Mouse (Mus musculus) neutrophil, adult 65 days (primary cell): Measurements from ENCODE around the gene Ophn1. TPM values are rescaled to one million over a fixed set of nuclear protein-coding genes. Genes with fewer than 3 reads are reported as not detected.

Experiments used
- total RNA-seq: library from RNA; stranded (reverse); gene quantifications from 2 replicates; pipeline ENCODE4 v1.2.4, GENCODE M21; 2023

Gene Ophn1
- total RNA-seq, result 1.9 and 3.6 TPM in 2 replicates

DNA sequence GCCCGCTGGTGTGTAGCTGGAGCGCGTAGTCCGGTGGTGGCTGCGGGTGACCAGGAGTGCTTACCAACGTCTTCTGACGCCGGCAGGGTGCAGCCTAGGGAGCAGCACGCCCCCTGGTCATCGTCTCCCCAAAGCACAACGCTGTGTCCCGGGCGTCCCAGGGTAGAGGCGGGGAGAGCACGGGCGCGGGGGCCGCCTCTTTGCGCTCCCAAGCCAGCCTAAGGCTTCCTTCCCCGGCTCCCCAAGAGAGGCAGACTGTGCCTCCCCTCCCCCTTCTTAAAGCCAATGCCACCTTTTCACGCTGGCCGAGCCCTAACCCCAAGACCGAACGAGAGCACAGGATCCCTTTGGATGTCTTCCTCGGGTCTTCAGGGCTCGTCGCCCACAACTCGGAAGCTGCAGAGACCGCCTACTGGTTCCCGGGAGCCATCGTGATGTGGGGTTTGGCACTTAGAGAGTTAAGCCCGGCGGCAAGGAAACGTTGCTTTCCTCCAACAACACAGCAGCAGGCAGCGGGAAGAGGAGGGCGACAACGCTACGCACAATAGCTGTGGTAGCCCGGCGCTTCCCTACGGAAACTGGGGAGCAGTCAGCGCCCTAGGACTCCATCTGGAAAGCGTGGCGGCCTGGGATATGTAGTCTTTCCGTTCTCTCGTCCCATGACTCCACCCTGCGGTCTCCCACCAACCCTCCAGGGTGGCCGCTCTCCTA, at the start of gene Ophn1:
Gene Ophn1, minus strand, starts transcription at position 620 of the 711 bp plus-strand sequence.

DNA sequence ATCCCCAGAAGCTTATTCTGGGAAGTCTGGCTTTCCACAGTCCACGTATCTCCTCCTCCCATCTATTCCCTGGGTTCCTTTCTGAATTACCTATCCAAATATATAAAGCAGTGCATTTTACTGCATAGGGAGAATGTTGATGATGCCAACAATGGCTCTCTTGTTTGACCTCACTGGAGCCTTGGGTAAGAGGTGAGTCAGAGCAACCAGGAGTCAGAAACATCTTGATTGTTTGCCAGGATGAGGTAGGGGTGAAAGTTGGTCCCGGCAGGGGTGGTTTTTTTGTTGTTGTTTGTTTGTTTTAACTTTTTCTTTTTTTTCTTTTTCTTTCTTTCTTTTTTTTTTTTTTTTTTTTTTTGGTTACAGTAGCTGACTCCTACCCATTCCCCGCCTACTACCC, 45.3 kb upstream of the Ophn1 start, which contains the start of gene Yipf6:
Gene Yipf6, plus strand, starts transcription at position 216 of the 400 bp plus-strand sequence.

Other genes with a start within 250 kb of the Ophn1 start
- gene Yipf6, start 45.3 kb upstream of the Ophn1 start, total RNA-seq, result 10.5 and 12.8 TPM in 2 replicates
- 16.3 and 26.2 TPM in 2 replicates for gene Stard8, start 112.2 kb upstream of the Ophn1 start, total RNA-seq
- gene Efnb1, start 245.1 kb upstream of the Ophn1 start, total RNA-seq, result 1.8 and 2.1 TPM in 2 replicates